Mouse (Mus musculus): ENCODE measurements around the gene Slc38a9.

GRCm38 (mm10) chr13:112721946-112722729 lies 61.6 kb downstream of the Slc38a9 start:
- no peak for TF ChIP-seq CTCF (IDR thresholded peaks at IDR 0.05; ENCODE audit: extremely low read depth, insufficient read depth, low read length)
- no peak for TF ChIP-seq POLR2A (IDR thresholded peaks at IDR 0.05; ENCODE audit: extremely low read depth, insufficient read depth, low read length)
